Mouse (Mus musculus): ENCODE measurements around the gene Zic3. TPM values are rescaled to one million over a fixed set of nuclear protein-coding genes. Genes with fewer than 3 reads are reported as not detected.
A peak's percentile ranks its signal among the peaks of the same experiment; 100 is the strongest.

Gene Zic3
- 3.2 and 3.4 TPM in 2 replicates for polyA plus RNA-seq (2016; fragmentation: Nextera tagmentation; extraction: Ambion mirVana)

GRCm38 (mm10) chrX:58022400-58022799, at the start of gene Zic3:
Gene Zic3 (plus strand): TSS chrX:58022700.
- Histone ChIP-seq H3K9ac (no peak within 1 kb of the TSS), H3K9me3 (no peaks in the 10 kb centered on the region), H3K4me1 (no peaks in the 10 kb centered on the region), H3K4me3 (no peak within 1 kb of the TSS), H3K27ac (no peak within 1 kb of the TSS), H3K4me2 (replicated peaks) (no peak within 1 kb of the TSS), H3K36me3 (no peaks in the 10 kb centered on the region), H3K27me3 (peaks cover 61% of the 10 kb centered on the region)
- 86% methylated on average over 2 of the region's 2 CpGs for WGBS
- ATAC-seq (ENCODE audit: insufficient number of reproducible peaks, insufficient read depth, low FRiP score, low TSS enrichment): no peak

DNA sequence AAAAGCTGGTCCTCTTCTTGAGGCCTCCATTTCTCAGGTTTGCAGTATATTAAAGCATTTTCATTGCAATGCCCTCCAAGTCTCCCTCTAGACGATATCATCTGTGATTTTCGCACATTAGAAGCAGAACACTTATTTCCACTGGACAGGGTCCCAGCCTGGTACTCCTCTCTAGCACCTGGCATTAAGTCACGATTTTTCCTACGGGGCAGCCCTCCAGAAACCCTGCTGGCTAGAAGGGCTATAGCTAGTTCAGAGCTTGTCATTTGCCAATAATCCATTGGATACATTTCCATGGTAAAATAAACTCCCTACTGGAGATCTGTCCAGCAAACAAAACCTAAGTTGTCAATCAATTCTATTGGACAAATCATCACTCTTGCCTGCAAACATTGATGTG, 40.1 kb upstream of the Zic3 start:
- H3K4me3 ChIP-seq: no peak overlapping the region
- H3K27ac ChIP-seq: no peak overlapping the region
- 80% methylated on average over 4 of the region's 4 CpGs for WGBS
- no peak overlapping the region for H3K9ac ChIP-seq
- no peaks in the 10 kb centered on the region for H3K4me1 ChIP-seq
- H3K4me2 ChIP-seq (replicated peaks): no peak overlapping the region
- no peaks in the 10 kb centered on the region for H3K9me3 ChIP-seq
- no peaks in the 10 kb centered on the region for H3K36me3 ChIP-seq
- H3K27me3 ChIP-seq: no peaks in the 10 kb centered on the region
- ATAC-seq (ENCODE audit: insufficient number of reproducible peaks, insufficient read depth, low FRiP score, low TSS enrichment): no peak

GRCm38 (mm10) chrX:57987455-57988109, 34.9 kb upstream of the Zic3 start:
- Histone ChIP-seq H3K9ac (no peak overlapping the region), H3K9me3 (no peaks in the 10 kb centered on the region), H3K4me3 (no peak overlapping the region), H3K27ac (no peak overlapping the region), H3K36me3 (no peaks in the 10 kb centered on the region), H3K4me1 (no peaks in the 10 kb centered on the region), H3K27me3 (no peaks in the 10 kb centered on the region), H3K4me2 (replicated peaks) (no peak overlapping the region)
- 69% methylated on average over 10 of the region's 10 CpGs for WGBS
- ATAC-seq (ENCODE audit: insufficient number of reproducible peaks, insufficient read depth, low FRiP score, low TSS enrichment): no peak

DNA sequence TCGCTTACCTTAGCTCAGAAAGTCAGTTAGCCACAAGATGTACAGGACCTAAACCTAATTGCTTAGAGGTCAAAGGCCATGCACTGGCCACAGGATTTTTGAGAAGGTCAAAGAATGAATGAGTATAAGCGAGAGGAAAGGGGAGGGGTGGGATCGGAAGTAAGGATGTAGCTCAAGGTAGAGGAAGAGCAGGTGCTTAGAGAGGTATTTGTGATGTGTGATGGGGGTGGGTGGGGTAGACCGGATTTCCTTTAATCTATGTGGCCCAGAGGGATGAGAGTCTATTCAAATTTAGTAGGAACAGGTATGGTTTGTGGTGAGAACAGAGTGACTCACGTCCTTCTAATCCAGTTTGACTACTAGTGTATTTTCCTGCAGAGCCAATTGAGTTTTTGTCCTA, 9.1 kb upstream of the Zic3 start:
- ATAC-seq (ENCODE audit: insufficient number of reproducible peaks, insufficient read depth, low FRiP score, low TSS enrichment): no peak
- no peak overlapping the region for H3K4me2 ChIP-seq (replicated peaks)
- 43% methylated on average over 5 of the region's 5 CpGs for WGBS
- H3K9me3 ChIP-seq: no peaks in the 10 kb centered on the region
- no peak overlapping the region for H3K27ac ChIP-seq
- H3K4me1 ChIP-seq: no peaks in the 10 kb centered on the region
- no peak overlapping the region for H3K4me3 ChIP-seq
- no peaks in the 10 kb centered on the region for H3K36me3 ChIP-seq
- peaks cover 42% of the 10 kb centered on the region for H3K27me3 ChIP-seq
- no peak overlapping the region for H3K9ac ChIP-seq

DNA sequence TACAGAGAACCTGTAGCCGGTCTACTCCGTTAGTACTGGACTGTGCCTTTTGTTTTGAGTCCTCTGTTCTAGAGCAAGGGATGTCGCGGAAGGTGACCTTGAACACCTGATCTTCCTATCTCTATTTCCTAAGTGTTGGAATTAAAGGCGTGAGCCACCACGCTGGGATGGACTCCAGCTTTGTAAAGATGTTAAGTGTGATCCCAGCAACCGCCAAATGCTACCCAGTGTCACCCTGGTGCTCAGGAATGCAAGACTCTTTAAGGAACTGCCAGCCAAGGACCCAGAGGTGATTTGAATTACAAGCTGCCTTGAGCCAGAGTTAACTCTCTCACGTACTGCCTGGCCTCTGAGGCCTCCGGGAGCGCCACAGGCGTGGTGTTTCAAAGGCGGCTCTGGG, 8.4 kb upstream of the Zic3 start:
- ATAC-seq (ENCODE audit: insufficient number of reproducible peaks, insufficient read depth, low FRiP score, low TSS enrichment): no peak
- Histone ChIP-seq H3K27me3 (peaks cover 48% of the 10 kb centered on the region), H3K36me3 (no peaks in the 10 kb centered on the region), H3K4me3 (no peak overlapping the region), H3K9ac (no peak overlapping the region), H3K4me1 (no peaks in the 10 kb centered on the region), H3K9me3 (no peaks in the 10 kb centered on the region), H3K27ac (no peak overlapping the region), H3K4me2 (replicated peaks) (no peak overlapping the region)
- 20% methylated on average over 12 of the region's 12 CpGs for WGBS

DNA sequence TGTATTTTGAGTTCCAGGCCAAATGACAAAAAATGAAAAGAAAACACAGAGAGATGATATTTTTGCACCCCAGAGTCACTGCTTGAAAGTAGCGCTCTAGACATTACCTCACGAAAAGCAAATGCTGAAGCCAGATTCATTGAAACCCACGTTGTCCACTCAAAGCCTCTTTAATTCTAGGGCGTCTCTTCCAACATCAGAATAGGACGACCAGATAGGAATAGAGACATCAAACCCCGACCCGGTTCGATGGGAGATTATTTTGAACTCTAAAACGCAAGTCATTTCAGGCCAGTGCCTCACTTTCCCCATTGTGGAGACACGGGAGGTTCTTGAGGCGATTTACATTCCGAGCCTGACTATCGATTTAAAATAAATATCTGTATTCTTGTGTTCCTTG, 7.7 kb upstream of the Zic3 start:
- Histone ChIP-seq H3K9ac (no peak overlapping the region), H3K4me3 (no peak overlapping the region), H3K27me3 (peaks cover 54% of the 10 kb centered on the region), H3K36me3 (no peaks in the 10 kb centered on the region), H3K4me1 (no peaks in the 10 kb centered on the region), H3K9me3 (no peaks in the 10 kb centered on the region), H3K4me2 (replicated peaks) (no peak overlapping the region), H3K27ac (no peak overlapping the region)
- 26% methylated on average over 13 of the region's 13 CpGs for WGBS
- ATAC-seq (ENCODE audit: insufficient number of reproducible peaks, insufficient read depth, low FRiP score, low TSS enrichment): no peak

DNA sequence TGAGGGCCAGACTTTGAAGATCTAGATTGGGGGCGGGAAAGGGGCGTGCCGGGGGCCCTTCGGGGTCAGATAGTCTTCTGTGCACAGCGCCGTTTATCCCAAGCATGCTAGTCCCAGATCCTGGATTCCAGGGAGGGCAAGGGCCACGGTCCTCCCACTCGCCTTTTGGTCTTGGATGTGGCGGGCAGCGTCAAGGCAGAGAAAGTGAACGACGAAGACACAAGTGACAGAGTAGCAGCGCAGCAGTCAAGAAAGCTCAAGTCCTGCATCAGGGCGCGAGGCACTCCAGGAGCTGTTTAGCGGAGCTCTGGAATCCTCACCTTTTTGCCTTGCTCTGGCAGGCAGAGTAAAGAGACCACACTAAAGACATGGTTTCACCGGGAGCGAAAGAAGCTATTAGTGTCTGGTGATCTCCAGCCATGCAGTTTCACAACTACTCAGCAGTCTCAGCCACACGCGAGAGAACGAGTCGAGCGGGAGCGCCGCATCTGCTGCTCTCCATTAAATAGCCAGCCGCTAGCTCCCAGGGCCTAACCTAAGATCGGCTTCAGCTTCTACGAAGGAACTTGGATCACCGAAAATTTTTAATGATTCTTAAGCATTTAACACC, 7.1 kb upstream of the Zic3 start:
- 24% methylated on average over 29 of the region's 29 CpGs for WGBS
- H3K27ac ChIP-seq: no peak overlapping the region
- H3K4me3 ChIP-seq: no peak overlapping the region
- H3K4me2 ChIP-seq (replicated peaks): no peak overlapping the region
- ATAC-seq (ENCODE audit: insufficient number of reproducible peaks, insufficient read depth, low FRiP score, low TSS enrichment): no peak
- no peaks in the 10 kb centered on the region for H3K9me3 ChIP-seq
- H3K4me1 ChIP-seq: no peaks in the 10 kb centered on the region
- H3K9ac ChIP-seq: no peak overlapping the region
- H3K27me3 ChIP-seq: peaks cover 61% of the 10 kb centered on the region
- H3K36me3 ChIP-seq: no peaks in the 10 kb centered on the region

DNA sequence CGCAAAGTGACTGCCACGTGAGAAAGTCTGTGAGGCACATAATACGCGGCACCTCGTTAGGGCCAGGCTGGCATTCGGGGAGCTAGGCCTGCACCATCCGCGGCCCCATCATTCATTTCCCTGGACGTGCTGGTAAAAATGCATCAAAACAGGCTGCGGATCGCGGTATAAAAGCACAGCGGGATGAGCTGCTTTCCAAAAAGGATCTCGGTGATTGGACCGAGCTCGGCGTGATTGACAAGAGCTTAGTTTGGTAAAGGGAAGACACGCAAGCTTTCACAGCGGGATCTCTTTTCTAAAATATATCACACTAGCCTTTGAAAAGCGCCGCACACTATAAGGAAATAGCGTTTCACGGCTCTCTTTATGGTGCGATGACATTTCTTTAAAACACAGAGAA, 3.8 kb upstream of the Zic3 start:
- H3K4me3 ChIP-seq: no peak overlapping the region
- no peak for ATAC-seq (ENCODE audit: insufficient number of reproducible peaks, insufficient read depth, low FRiP score, low TSS enrichment)

DNA sequence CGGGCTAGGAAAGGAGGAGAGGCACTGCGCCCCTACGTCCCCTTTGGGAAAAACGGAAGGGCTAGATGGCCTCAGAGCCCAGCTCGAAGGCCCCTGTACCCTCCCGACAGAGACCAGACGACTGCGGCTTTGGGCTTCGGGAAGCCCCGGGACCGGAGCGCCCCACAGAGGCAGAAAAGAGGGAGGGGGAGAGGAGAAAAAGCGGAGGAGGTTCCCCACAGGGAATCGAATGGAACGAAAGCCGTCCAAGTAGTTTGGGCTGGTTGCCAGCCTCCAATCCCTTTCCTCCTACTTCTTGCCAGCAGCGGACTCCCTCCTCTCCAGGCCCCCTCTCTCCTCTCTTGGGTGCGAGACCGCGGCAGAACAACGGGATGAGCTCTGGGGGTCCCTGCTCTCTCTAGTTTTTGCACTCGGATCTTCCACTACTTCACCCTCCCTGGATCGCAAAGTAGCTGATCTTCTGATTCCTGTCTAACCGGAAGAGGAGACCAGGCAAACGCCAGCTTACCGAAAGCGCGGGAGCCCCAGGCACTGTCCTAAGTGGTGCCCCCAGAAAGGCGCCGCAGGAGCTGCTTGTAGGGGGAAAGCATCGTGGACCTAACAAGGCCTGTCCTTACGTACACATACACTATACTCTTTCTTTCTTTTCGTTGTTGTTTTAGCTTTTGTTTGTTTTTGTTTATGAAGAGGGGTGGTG, 3.1 kb upstream of the Zic3 start:
- Histone ChIP-seq H3K4me3 (0 out of 2 replicates have a peak overlapping the region, but pooled peaks have one; percentile 7), H3K27ac (no peak overlapping the region), H3K4me2 (replicated peaks) (peak overlapping the region; percentile 21; the same call in 1 of the 2 replicates), H3K27me3 (peaks cover 68% of the 10 kb centered on the region), H3K9ac (no peak overlapping the region), H3K36me3 (no peaks in the 10 kb centered on the region), H3K4me1 (no peaks in the 10 kb centered on the region), H3K9me3 (no peaks in the 10 kb centered on the region)
- ATAC-seq (ENCODE audit: insufficient number of reproducible peaks, insufficient read depth, low FRiP score, low TSS enrichment): no peak
- 21% methylated on average over 32 of the region's 33 CpGs for WGBS

More for the DNA sequence above, 3.8 kb upstream of the Zic3 start:
- Histone ChIP-seq H3K36me3 (no peaks in the 10 kb centered on the region), H3K27me3 (peaks cover 70% of the 10 kb centered on the region), H3K4me2 (replicated peaks) (no peak overlapping the region), H3K4me1 (no peaks in the 10 kb centered on the region), H3K9me3 (no peaks in the 10 kb centered on the region), H3K27ac (no peak overlapping the region), H3K9ac (no peak overlapping the region)
- 13% methylated on average over 24 of the region's 24 CpGs for WGBS

GRCm38 (mm10) chrX:58027631-58028030, 5.1 kb downstream of the Zic3 start:
- H3K4me3 ChIP-seq: no peak overlapping the region
- H3K9ac ChIP-seq: no peak overlapping the region
- H3K4me1 ChIP-seq: no peaks in the 10 kb centered on the region
- H3K4me2 ChIP-seq (replicated peaks): no peak overlapping the region
- ATAC-seq (ENCODE audit: insufficient number of reproducible peaks, insufficient read depth, low FRiP score, low TSS enrichment): no peak
- 20% methylated on average over 9 of the region's 9 CpGs for WGBS
- peaks cover 45% of the 10 kb centered on the region for H3K27me3 ChIP-seq
- H3K36me3 ChIP-seq: no peaks in the 10 kb centered on the region
- H3K9me3 ChIP-seq: no peaks in the 10 kb centered on the region
- no peak overlapping the region for H3K27ac ChIP-seq

- no peak for ATAC-seq (ENCODE audit: insufficient number of reproducible peaks, insufficient read depth, low FRiP score, low TSS enrichment)
- H3K4me3 ChIP-seq: no peak overlapping the region
- no peaks in the 10 kb centered on the region for H3K36me3 ChIP-seq
- H3K27me3 ChIP-seq: peaks cover 49% of the 10 kb centered on the region
- no peak overlapping the region for H3K4me2 ChIP-seq (replicated peaks)
- no peak overlapping the region for H3K9ac ChIP-seq
- 16% methylated on average over 16 of the region's 16 CpGs for WGBS
- no peaks in the 10 kb centered on the region for H3K9me3 ChIP-seq
- no peak overlapping the region for H3K27ac ChIP-seq
- H3K4me1 ChIP-seq: no peaks in the 10 kb centered on the region
These were observed 5.6 kb downstream of the Zic3 start for GRCm38 (mm10) chrX:58028082-58028481.

DNA sequence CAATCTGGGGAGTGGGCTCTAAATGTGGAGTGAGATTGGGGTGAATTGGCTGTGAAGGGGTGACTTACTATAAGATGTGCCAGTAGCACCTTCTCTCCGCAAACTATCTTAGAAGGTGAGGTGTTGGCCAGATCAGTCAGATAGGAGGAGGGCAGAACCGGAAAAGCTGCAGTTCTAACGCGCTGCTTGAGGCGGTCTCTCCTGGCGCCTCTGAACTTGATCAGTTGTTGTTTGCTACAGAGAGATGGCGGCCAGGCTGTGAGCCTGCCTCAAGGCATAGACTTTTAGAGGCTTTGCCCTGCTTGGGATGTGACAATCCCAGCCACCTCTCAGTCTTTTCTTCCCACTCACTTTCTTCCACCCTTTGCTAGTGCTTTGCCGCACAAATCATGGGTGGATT, 6.4 kb downstream of the Zic3 start:
- ATAC-seq (ENCODE audit: insufficient number of reproducible peaks, insufficient read depth, low FRiP score, low TSS enrichment): no peak
- WGBS: 26% methylated on average over 8 of the region's 8 CpGs
- Histone ChIP-seq H3K27me3 (peaks cover 49% of the 10 kb centered on the region), H3K9me3 (no peaks in the 10 kb centered on the region), H3K36me3 (no peaks in the 10 kb centered on the region), H3K4me2 (replicated peaks) (no peak overlapping the region), H3K4me1 (no peaks in the 10 kb centered on the region), H3K27ac (no peak overlapping the region), H3K9ac (no peak overlapping the region), H3K4me3 (no peak overlapping the region)

Data from embryonic facial prominence, embryonic 12.5 days (tissue).